Mouse (Mus musculus) olfactory bulb, adult 2 months (tissue): ENCODE measurements at regions not wholly inside any gene's neighbourhood (a gene's known extent, or its start where the extent isn't known, plus 50 kb on each side); places are given as distances from the start of the nearest gene placed in this dataset.

Experiments
- H3K27ac ChIP-seq: fragments of 200-500 bp; 2 replicates; pipeline ENCODE4 v1.5.1; 2012; ENCODE audit warnings: low read depth, low read length; ENCODE audit not compliant: insufficient read depth
- H3K4me1 ChIP-seq: fragments of 200-500 bp; 2 replicates; pipeline ENCODE4 v1.6.1; 2012; ENCODE audit warnings: low read length; ENCODE audit not compliant: control insufficient read depth, insufficient read depth
- H3K4me3 ChIP-seq: fragments of 200-500 bp; 2 replicates; pipeline ENCODE4 v1.5.1; 2012; ENCODE audit warnings: mild to moderate bottlenecking, low read depth, low read length, moderate library complexity; ENCODE audit not compliant: insufficient read depth
- CTCF ChIP-seq: fragments of 200-500 bp; IDR thresholded peaks from 2 replicates; pipeline ENCODE4 v1.5.1; 2012; ENCODE audit warnings: low read depth, mild to moderate bottlenecking, low read length, moderate library complexity; ENCODE audit not compliant: insufficient read depth
- POLR2A ChIP-seq: fragments of 200-500 bp; IDR thresholded peaks from 2 replicates; pipeline ENCODE4 v1.6.1; 2012; ENCODE audit warnings: mild to moderate bottlenecking, low read depth, low read length, moderate library complexity; ENCODE audit not compliant: insufficient read depth
- WGBS: fragments of 180-500 bp; shearing (Covaris S2); methylation state at CpG from one replicate; pipeline ENCODE4 v1.1.7; 2018; 5-methylcytosine and 5-hydroxymethylcytosine counted together

DNA sequence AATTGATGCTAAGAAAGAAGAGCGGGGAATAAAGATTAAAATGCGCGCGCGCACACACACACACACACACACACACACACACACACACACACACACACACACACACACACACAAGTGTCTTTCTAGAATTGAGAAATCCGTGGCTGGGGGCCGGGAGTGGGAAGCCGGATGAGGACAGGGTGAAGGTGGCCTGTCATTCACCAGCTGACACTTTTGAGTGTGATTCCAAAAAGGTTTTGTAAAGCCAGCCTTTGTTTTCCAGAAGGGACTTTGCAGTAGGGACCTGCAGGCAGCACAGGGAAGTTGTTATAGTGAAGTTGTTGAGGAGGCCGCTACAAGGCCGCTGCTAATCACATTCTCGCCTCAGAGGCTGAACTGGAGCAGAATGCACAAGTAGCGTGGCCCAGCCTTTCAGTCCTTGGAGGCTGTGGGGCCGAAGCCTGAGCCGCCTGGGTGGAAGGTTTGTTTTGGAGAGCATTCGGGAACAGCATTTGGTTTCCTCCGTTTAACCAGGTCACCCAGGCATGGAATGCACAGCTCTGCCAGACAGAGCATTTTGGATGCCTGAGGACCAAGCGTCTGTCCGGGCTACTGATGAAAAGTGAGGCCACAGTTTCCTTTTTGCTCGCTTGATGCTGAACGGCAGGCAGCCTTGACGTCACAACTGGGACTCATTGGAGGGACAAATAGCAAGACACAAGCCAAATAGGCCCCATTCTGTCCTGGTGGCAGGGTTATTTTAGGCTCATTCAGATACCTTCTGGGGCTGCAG lies 137.3 kb upstream of the Klf14 start:
- Histone ChIP-seq H3K4me1 (peaks cover 43% of the 10 kb centered on the region), H3K27ac (no peak overlapping the region), H3K4me3 (no peak overlapping the region)
- TF ChIP-seq POLR2A = no peak
- no peak for TF ChIP-seq CTCF
- 47% methylated on average over 21 of the region's 21 CpGs for WGBS

DNA sequence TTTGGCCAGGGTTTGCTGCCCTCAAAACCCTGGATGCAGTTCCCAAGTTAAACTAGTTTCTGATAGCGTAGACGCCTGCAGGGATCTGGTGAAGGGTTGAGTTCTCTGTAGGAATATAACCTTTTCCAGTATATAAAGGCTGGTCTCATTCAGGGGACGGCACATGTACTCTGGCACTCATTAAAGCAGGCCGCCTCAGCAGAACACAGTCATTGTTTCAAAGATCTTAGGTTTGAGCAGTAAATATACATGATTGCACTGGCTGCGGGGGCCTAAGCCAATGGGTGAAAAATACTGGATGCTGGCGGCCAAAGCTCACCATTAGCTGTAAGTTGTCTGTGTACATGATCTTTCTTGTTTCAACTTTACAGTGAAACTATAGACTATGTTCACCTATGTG lies 137.9 kb upstream of the Klf14 start:
- peaks cover 42% of the 10 kb centered on the region for H3K4me1 ChIP-seq
- 50% methylated on average over 6 of the region's 6 CpGs for WGBS
- TF ChIP-seq CTCF = no peak
- no peak for TF ChIP-seq POLR2A
- H3K27ac ChIP-seq = no peak overlapping the region
- H3K4me3 ChIP-seq = no peak overlapping the region

DNA sequence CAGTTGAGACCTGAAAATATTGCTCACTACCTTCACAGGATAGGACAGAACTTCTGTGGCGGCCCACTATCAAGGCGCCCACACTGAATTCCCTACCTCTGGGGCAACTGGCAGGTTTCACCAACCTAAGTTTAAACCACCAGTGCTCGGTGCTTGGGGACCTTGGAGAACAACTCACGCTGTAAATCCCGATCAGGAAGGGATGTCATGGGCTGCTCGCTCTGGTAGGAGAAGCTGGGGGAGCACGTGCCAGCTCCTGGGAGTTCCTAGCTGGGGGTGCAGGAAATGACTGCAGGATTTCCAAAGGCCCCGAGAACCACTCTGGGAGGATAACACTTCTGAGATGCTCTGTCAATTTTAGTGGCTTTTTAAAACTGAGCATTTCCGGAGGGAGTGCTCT lies 138.4 kb upstream of the Klf14 start:
- WGBS = 53% methylated on average over 9 of the region's 9 CpGs
- Histone ChIP-seq H3K27ac (no peak overlapping the region), H3K4me1 (peaks cover 42% of the 10 kb centered on the region), H3K4me3 (no peak overlapping the region)
- TF ChIP-seq CTCF = no peak
- no peak for TF ChIP-seq POLR2A

DNA sequence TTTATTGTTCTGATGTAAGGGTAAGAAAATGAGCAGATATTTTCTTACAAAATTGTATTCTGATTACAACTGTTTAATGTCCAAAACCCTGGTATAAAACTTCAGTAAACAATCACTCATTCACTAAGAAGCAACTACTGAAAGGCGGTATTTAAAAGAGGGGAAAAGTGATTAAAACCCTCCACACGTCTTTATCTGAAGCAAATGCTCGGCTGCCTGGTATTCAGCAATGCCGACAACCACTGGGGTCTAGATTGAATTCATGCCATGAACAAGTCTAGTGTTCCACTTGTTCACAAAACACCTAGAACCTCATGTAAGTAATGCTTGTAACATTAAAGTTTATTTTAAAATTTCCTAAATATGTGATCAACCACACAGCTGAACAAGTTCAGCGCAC lies 139.2 kb upstream of the Klf14 start:
- Histone ChIP-seq H3K27ac (no peak overlapping the region), H3K4me1 (peaks cover 46% of the 10 kb centered on the region), H3K4me3 (no peak overlapping the region)
- no peak for TF ChIP-seq CTCF
- WGBS = 53% methylated on average over 5 of the region's 5 CpGs

DNA sequence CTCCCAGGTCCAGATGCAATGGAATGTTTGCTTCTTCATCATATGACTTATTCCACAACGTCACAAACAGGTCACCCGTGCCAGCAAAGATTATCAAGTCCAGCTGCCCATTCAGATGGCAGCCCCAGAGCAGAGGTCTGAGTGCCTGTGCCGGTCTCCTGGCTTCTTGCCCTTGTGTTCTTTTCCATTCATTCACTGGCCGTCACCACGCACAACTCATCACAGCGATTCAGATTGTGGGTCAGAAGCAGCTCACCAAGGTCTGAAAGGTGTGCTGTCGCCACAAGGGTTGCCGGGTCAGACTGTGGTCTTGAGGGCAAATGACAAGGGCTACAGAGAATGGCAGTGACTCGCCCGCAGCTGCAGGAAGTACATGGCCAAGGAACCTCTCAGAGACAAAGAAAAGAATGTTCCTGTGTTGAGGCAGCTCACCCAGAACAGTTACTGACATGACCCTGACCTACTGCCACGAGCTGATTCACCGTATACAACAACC lies 141.3 kb upstream of the Klf14 start:
- WGBS = 55% methylated on average over 12 of the region's 12 CpGs
- no peak for TF ChIP-seq CTCF
- TF ChIP-seq POLR2A = no peak
- Histone ChIP-seq H3K4me3 (no peak overlapping the region), H3K4me1 (peaks cover 40% of the 10 kb centered on the region), H3K27ac (no peak overlapping the region)

DNA sequence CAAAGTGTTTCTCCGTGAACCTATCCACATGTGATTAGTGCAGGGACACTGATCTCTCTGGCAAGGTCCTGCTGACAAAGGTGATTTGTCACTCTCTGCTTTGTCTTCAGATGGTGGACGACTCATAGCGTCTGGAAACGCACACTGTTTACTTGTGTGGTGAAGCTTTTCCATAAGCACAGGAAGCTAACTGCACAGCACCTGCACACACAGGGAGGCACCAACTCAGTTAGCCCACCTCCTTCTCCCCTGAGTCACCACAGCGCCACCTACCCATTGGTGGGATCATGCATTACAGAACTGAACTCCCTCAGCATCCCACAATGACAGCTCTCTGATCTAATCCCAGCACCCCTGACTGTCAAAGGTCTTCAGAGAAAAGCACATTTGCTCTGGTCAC lies 141.9 kb upstream of the Klf14 start:
- H3K4me3 ChIP-seq = no peak overlapping the region
- no peak for TF ChIP-seq POLR2A
- no peak for TF ChIP-seq CTCF
- no peak overlapping the region for H3K27ac ChIP-seq
- H3K4me1 ChIP-seq = peaks cover 40% of the 10 kb centered on the region
- 53% methylated on average over 5 of the region's 5 CpGs for WGBS

DNA sequence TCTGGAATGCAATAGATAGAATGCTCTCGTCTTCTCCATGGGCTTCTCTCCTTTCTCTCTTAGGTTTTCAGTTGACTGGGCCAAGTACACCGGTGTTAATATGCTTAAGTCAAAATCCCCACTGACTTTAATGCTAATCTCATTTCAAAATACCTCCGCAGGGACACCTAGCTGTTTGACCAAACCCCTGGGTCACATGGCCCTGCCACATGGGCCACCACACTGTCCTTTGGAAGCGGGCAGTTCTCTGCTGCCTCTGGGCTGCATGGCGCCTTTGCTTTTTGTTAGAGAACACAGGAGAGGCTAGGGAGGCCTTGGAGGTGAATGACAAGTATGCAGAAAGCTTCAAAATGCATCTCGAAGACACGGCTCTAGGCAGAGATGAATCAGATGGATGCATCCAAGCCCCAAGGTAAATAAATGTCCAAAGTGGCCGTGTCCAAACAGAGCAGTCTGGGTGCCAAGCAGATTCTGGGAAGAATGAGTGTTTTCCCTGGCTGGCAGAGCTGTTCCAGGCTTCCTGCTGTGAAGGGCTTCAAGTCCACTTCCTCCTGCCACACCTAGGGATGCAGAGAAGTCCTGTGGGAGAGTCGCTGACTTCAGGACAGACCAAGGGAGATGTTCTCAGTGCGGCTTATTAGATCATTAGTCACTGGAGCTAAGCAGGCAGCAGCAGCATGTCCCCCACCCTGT lies 147.4 kb upstream of the Klf14 start:
- H3K4me3 ChIP-seq = no peak overlapping the region
- TF ChIP-seq CTCF (no peak), POLR2A (no peak)
- 70% methylated on average over 10 of the region's 10 CpGs for WGBS
- peaks cover 26% of the 10 kb centered on the region for H3K4me1 ChIP-seq
- H3K27ac ChIP-seq = no peak overlapping the region

DNA sequence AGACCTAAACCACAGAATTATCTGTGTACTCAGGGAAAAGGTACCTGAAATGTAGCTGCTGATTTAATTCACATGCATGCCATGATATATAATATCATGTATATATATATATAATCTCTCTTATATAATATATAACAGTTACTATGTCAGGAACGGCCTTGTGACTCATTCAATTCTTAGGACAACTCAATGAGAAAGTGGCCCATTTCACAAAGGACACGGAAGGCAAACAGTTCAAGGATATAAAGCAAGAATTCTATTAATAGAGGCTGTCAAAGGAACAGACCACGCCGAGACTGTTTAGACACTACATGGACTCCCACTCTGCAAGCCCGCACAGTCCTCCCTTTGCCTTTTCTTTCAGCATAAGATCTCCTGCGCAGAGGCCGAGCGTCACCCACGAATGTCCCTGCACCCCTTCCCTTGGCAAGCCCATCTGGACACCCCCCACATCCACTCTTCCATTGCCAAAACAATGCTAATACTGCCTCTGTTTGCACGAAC lies 148.0 kb upstream of the Klf14 start:
- Histone ChIP-seq H3K27ac (peak overlapping the region; percentile 35; the same call in 1 of the 2 replicates), H3K4me1 (peaks cover 27% of the 10 kb centered on the region), H3K4me3 (no peak overlapping the region)
- TF ChIP-seq CTCF (no peak), POLR2A (no peak)
- WGBS = 46% methylated on average over 10 of the region's 10 CpGs

DNA sequence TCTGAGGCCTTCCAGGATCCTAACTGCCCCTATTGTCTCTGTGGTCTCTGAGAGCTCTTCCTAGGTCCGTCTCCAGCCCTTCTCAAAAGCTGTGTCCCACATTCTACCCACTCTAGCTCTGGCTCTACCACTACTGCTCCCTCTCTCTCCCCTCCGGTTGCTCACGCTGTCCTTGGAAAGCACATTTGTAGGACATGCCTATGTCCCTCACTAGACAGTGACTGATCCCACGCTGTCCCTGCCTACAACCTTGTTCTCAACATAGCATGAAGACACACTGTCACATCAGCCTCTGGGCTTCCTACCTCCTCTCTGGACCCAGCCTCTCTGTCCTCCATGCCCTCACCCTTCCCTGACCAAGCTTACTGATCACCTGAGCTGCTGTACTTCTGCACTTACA lies 148.5 kb upstream of the Klf14 start:
- H3K27ac ChIP-seq = peak overlapping the region; percentile 35; the same call in 1 of the 2 replicates
- peaks cover 30% of the 10 kb centered on the region for H3K4me1 ChIP-seq
- no peak for TF ChIP-seq POLR2A
- TF ChIP-seq CTCF = no peak
- WGBS = 68% methylated on average over 4 of the region's 4 CpGs
- no peak overlapping the region for H3K4me3 ChIP-seq
